Mouse (Mus musculus): ENCODE results near the gene Mbnl3.

Mbnl3 gene

DNA sequence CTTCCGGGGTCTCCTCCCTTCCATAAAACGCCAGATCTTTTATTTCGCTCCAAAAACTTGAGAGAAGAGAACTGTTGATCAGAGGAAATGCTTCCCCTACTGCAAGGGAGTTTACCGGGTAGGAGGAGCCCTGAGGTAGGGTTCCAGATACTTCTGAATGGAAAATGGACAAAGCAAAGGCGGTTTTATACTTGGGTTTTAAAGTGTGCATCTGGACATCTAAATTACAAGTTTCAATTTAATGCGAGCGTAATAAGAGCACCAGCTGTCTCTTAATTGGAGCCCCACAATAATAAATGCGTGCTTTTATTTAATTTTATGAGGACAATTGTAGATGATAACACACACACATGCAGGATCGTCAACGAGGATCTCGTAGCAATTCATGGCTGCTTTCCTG, at the start of gene Mbnl3:
Mbnl3 (minus strand) TSS at position 101 of the 400 bp plus-strand sequence.
- in situ Hi-C loops (cut with MboI, MseI), result no loop called here

DNA sequence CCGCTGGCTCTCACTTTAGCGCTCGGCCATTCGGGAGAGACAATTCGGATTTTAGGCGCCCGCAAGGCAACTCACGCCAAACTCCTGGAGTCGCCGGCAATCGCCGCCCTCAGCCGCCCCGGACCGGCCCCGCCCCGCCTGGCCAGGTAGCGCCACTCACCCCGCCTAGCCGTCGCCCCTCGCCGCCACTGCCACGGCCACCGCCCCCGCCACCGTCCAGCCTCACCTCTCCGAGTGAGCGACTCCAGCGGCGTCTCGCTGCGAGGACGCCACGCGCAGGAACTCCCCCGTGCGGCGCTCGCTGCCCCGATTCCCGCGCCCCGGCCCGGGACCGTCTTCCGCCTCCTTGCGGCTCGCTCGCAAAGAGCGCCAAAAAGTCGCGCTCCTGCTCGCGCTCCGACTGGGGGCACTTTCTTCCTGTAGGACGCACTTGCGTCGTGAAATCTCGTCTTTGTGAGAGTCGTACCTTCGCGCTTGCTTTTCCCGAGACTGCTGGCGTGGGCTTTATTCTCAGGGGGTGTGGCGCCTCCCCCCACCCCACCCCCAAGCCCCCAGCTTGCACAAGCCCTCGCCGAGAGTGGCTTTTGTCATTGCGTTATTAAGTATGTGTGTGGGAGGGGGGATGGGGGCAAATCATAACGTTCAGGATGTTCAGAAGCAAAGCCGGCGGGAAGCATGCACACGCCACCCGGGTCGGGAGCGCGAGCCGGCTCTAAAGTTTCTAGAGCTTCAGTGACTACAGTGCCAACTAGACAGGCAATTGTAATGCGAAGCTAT, 596 bp downstream of the Mbnl3 start:
- in situ Hi-C loops (cut with MboI, MseI), result no loop called here

DNA sequence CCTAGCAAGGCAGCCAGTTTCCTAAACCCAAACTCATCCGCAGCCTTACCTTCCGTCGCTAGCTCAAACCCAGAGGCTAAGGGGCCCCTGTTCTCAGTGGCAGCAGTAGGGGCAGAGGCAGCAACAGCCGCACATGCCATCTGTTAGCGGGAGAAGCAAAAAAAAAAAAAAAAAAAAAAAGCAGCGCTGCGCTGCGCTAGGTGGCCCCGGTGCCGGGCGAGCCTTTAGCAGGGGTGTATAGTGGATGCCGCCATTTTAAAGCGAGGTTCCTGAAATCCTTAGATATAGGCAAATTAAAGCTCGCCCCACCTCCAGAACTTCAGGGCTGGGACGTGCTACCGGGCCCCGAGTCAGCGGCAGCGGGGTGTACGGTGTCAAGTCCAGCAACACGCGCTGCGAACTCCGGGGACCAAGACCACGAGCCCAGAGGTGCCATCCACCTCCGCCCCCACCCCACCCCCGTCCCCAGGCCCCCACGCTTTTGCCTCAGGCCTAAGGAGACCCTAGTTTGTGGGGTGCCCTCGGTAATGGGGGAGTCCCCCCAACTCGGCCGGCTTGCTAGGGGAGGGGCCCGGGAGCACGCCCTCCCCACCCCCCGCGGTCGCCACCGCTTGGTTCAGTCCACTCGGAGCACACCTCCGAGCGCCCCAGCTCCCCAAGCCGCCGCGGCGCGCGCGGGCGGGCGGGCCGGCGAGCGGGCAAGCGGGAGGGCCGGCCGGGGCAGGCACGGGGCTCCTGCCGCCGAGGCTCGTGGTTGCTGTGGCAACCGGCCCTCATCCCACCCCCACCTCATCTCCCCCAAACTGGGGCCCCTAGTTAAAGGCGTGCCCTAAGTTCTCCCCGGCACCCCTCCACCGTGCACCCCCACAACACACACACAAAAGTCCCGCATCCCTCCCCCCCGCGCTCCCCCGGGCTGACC, 1.4 kb downstream of the Mbnl3 start:
- in situ Hi-C loops (cut with MboI, MseI), result no loop called here

DNA sequence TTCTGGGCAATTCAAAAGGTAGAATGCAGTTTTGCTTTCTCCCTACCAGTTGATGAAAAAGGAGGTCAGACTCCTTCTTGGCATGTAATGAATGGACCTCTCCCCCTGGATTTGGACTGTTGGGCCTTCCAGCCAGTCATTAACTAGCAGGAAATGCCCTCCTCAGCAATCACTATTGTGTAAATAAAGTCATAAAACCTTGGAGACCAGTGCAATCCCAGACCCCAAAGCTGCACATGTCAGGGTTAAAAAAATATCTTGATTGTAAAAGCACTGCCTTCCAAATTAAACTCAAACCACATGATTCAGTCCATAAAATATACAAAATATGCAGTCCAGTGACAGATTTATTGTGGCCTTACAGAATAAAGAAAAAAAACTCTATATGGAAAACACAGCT, 9.3 kb downstream of the Mbnl3 start:
- in situ Hi-C loops (cut with MboI, MseI), result no loop called here

DNA sequence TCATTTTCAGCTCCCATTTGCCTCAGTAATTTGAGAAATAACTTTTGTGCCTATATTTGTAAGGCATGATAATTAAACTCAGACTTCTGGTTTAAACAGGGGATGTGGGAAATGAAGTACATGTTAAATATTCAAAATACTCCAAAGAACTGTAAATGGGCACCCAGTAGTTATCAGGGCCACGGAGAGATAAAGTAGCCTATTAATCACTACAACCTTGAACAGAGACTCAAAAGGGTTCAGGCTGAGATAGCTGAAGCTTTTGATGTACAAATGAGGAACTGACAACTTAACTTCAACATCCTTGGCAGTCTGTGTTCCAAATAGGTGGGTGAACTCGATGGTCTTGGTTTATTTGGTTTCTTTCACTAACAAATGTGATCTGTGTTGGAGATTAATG, 34.4 kb downstream of the Mbnl3 start:
- in situ Hi-C loops (cut with MboI, MseI), result no loop called here

DNA sequence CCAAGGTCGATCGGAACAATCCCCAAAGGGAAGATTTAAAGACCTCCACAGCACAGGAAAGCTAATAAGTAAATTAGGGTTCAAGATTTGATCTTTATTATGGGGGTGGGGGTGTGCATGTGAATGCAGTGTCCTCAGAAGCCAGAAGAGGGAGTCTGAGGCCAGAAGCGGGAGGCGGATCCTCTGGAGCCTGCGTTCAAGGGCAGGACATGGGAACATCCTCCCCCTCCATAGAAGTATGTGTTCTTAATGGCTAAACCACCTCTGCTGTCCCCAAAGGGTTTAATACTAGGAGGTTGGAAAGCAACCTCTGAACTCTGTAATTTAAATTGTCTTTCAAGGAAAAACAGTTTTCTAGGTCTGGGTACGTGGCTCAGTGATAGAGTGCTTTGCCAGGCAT, 34.9 kb downstream of the Mbnl3 start:
- in situ Hi-C loops (cut with MboI, MseI), result no loop called here

DNA sequence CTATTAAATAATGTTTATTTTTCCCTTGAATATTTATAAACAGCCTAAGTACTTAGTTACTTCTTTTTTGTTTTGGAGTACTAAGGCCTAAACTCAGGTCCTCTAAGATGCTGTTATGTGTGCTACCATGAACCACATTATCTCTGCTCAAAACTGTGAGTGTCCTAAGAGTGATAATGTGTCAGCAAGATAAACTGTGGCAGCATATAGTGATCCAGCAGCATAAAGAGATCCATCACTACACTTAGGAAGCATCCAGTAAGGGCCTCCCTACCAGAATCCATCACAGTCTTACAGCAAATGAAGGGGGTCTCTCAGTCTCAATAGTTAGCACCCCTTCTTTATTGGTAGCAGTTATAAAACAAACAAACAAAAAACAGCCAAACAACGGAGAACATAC, 35.9 kb downstream of the Mbnl3 start:
- in situ Hi-C loops (cut with MboI, MseI), result no loop called here

DNA sequence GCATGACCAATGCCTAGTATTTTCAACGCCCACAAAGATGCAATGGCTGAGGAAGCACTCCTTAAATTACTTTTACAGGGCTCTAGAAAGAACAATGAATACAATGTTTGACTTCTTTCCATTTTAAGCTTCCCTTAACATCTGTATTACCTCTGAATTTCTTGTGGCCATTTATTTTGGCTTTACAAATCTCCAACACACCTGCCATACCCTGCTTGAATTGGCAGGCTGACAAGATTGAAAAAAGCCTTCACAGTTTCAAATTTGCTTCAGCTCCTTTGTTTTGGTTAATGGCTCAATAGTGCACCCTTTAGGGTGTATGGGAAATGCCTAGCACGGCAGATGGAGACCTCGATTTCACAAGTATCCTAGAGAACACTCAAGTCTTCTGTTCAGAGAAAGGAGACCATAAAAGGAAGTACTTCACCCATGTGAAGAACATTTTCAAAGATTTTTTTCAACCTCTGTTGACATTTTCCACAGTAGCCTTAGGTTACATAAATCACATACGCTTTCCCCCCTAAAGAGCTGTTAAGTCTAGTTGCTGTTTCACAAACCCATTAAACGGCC, 36.8 kb downstream of the Mbnl3 start:
- in situ Hi-C loops (cut with MboI, MseI), result loop anchor here (10.0 kb wide), 1 partner anchor 1755 kb away; no protein-coding TSS in a partner anchor

DNA sequence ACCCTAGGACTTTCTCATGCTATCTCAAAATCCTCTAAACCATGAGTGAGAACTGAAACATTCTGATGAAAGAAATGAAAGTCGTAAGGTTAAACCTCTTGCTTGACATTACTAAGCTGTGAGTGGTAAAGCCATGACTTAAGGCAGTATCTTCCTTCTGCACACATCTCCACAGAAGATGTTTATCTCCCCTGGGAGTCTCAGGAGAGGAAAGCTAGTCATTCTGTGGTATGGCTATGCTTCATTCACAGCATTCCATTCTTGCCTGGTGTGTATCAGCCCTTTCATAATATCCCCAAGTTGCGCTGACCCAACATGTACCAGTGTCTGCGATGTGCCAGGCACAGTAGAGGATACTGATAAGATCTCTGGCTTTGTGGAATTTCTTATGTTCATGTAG, 38.4 kb downstream of the Mbnl3 start:
- in situ Hi-C loops (cut with MboI, MseI), result loop anchor here (10.0 kb wide), 1 partner anchor 1753 kb away; no protein-coding TSS in a partner anchor

DNA sequence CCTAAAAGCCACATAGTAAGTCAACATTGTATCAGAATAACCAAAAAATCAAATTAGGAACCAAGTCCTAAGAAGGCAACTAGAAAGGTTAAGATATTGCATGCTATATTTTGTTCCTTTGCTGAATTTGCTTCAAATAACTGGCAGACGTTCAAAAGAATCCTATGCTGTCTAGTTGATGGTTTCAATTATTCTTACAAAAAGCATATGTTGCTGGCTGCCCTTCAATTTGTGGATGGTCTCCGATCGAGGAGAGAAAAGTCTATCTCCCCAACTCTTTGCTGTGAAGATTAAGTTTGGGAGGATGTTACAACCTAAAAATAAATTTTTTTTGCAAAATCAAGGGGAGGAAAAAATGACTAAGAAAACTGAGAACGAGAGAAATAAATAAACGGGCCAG, 41.6 kb downstream of the Mbnl3 start:
- in situ Hi-C loops (cut with MboI, MseI), result loop anchor here (10.0 kb wide), 1 partner anchor 1750 kb away; no protein-coding TSS in a partner anchor

DNA sequence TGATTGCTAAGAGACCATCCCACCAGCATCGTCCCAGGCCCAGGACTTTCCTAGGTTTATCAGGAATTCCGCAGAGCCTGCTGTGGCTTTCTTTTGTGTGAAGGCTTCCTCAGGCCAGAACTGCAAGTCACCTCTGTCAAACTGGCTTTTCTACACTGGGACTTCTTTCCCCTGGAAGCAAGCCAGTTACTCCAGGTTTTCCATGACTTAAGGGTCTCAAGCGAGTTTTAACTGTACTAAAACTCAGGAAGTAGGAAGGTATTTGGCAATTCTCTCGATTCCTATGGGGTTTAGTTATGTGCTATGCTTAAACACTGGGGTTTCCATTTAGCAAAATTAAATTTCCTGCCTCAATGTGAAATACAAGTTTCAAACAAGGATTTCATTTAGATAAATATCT, 57.9 kb downstream of the Mbnl3 start:
- in situ Hi-C loops (cut with MboI, MseI), result no loop called here

DNA sequence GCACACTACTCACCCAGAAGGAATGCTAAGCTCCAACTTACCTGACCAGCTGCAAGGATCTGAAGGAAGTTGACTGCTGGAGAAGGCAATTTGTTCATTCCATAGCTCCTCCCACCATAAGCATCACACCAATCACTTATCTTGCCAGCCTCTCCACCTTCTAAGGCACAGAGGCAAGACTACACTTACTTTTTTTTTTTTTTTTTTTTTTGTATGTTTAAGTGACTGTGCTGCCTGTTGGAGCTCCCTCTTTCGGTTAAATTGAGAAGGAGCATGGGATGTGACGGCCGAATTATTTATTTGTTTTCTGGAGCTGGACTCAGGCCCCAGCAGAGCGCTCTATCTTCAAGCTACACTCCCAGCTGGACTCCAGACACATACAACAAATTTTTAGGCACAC, 60.0 kb downstream of the Mbnl3 start:
- in situ Hi-C loops (cut with MboI, MseI), result no loop called here

DNA sequence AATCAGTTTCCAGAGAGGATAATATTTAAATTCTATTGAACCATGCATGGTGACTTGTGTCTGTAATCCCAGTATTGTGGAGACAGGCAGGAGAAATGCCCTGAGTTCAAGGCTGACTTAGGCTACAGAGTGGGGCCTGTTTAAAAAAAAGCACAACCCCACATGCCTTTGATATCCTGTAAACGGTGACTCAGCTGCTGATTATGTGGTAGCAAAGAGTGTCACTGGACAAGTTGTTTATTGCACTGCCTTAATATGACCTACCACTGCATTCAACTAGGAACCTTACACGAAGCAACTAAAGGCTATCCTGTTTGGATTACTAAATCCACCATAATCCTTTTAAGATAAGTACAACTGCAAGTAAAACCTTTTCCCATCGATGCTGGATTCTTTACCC, 66.3 kb downstream of the Mbnl3 start:
- in situ Hi-C loops (cut with MboI, MseI), result no loop called here

DNA sequence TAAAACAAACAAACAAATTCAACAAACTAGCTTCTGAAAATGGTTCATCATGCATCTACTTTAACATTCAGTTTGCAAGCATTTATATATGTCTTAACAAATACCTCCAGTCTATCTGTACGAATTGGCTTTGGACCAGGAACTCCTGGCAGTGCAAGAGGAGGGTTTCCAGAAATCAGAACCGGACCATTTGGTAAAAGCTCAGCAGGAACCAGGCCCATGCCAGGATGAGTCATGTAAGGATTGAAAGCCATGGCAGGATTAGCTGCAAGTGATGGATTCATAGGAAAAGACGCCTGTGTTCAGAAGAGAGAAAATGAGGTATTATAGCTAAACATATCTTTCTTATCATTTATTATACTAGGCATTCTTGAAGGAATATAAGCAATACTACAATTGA, 75.0 kb downstream of the Mbnl3 start:
- in situ Hi-C loops (cut with MboI, MseI), result no loop called here

DNA sequence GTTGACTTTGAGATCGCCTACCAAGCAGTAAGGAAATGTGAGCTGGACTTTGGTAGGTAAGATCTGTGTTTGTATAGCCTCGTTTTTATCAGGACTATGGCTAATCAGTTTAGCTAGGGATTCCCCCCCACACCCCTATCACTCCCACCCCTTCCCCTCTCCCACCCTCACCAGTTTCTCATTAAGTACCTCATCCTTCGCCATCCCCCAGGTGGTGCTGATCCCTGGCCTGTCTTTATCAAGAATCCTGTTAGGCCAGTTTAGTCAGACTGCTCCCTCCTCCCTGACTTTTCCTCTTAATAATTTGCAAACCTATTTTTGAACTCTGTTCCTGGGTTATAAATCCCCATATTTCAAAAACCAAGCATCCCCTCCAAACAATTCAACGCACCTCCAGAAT, 103.6 kb downstream of the Mbnl3 start:
- in situ Hi-C loops (cut with MboI, MseI), result no loop called here

DNA sequence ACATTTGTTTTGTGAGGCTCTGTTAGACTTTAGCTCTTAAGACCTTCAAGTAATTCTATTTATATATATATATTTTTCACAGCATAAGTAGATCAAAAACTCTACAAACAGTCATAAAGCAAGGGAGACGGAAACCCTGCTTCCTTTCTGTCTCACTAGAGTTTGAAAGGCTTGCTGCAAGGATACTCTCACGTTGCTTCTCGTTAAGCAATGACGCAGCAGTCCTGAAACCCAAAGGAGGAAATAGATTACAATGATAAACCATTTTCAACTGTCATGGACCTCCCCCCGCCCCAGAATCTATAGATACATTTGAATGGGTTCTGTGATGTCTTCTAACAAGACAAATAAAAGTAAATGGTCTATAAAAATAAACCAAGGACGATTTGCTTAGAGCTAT, 121.4 kb downstream of the Mbnl3 start:
- in situ Hi-C loops (cut with MboI, MseI), result no loop called here

DNA sequence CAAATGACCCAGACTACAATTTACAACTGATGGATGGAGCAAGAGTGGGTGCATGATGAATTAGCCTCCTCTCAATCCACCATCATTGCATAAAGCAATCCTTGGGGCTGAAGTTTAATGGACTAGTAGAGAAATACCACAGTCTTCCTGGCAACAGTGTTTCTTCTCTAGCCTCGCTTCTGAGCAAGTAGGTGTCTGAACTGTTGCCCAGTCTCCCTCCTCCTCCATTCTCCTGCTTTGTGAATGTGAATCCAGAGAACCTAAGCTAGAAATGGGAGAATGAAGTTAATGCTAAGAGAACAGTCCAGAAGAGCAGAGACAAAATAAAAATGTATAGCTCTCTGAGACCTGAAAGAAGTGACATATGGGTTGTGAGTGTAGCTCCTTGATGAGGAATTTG, 122.1 kb downstream of the Mbnl3 start:
- in situ Hi-C loops (cut with MboI, MseI), result no loop called here

DNA sequence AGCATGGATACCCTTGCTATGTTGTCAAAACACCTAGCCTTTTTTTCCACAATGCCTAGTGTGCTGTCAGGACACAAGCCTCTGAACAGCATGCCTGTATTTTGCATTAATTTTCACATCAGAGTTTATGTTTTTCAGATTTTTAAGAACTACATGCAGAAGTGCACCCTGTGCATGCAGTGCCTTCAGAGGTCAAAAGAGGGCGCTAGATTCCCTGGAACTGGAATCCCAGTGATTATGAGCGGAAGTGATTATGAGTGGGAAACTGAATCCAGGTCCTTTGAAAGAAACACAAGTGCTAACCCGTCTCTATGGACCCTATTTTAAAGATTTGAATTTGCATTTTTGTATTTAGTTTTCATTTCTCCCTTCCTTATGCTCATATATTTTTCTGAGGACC, 129.6 kb downstream of the Mbnl3 start:
- in situ Hi-C loops (cut with MboI, MseI), result no loop called here
